24 mouse cellular contexts compared by ENCODE assay signal in genomic region chr7:66923595-66923994, GRCm38 (mm10).
DNase-seq lines count a peak whose midpoint lies in the region; ATAC-seq and TF ChIP-seq lines count a peak whose summit lies in the region.
"Had no signal": no experiment of that assay in that cellular context is flagged by ENCODE, and none has a peak within 500 bp of the region (broad histone marks: within the 10 kb centered on the region; RNA-seq: fewer than 3 reads in every experiment).

No protein-coding gene starts in this region.

- 87% methylated on average over 3 of the region's 3 CpGs for WGBS in lung, embryonic 14.5 days
- 68% methylated on average over 3 of the region's 3 CpGs for WGBS in lung, embryonic 16.5 days
- 83% methylated on average over 3 of the region's 3 CpGs for WGBS in lung, adult 2 months

- H3K4me1 ChIP-seq in lung, embryonic 14.5 days (ENCODE audit: insufficient read depth) = peaks cover 2% of the 10 kb centered on the region; the same call in 1 of the 2 replicates
- H3K4me1 ChIP-seq in lung, embryonic 16.5 days (replicated peaks; ENCODE audit: control insufficient read depth, insufficient read depth, low read length) = peaks cover 10% of the 10 kb centered on the region
- H3K4me1 ChIP-seq in lung, adult 2 months (ENCODE audit: control insufficient read depth, insufficient read depth, low read length) = peaks cover 4% of the 10 kb centered on the region; the same call in 1 of the 2 replicates
- H3K4me1 ChIP-seq: embryonic facial prominence, embryonic 10.5 days; embryonic facial prominence, embryonic 12.5 days; forebrain, embryonic 13.5 days had no signal

- peak; percentile 39 for DNase-seq in heart, adult 11 months
- no peak for DNase-seq in heart, adult 8-10 months (ENCODE audit: low spot score)
- DNase-seq in lung, embryonic 14.5 days = peak; percentile 42
- DNase-seq in lung, adult 18-20 months = no peak
- no peak for DNase-seq in lung, adult 2 months
- peak; percentile 50 for DNase-seq in lung, postnatal 10 days
- no peak for DNase-seq in lung, postnatal 36 days
- DNase-seq: adrenal gland, adult 8-10 months; adrenal gland, postnatal 14 days; adrenal gland, postnatal 36 days; B cell, adult 2 months; cerebellum, adult 11-12 months; cerebellum, adult 2 months; cerebellum, adult 9-10 months; cerebellum, postnatal 10 days; cerebellum, postnatal 25 days had no signal

- no peak for TF ChIP-seq POLR2A in lung, adult 2 months (IDR thresholded peaks at IDR 0.05; ENCODE audit: borderline replicate concordance, extremely low read depth, low read depth, low read length)

- ATAC-seq in lung, embryonic 14.5 days (ENCODE audit: insufficient read depth) = peak; percentile 33; the same call in 1 of the 2 replicates
- peak; percentile 70 for ATAC-seq in lung, embryonic 16.5 days (ENCODE audit: low read depth)
- ATAC-seq: activated CD4-positive, CD25-positive, alpha-beta regulatory T cell, adult 4 months; CD4-positive, CD25-positive, alpha-beta regulatory T cell, adult 4 months; forebrain, embryonic 13.5 days; Patski had no signal

- H3K36me3 ChIP-seq in lung, embryonic 14.5 days (ENCODE audit: insufficient read depth) = no peaks in the 10 kb centered on the region
- 0 out of 2 replicates have a peak, but pooled peaks cover 4% of the 10 kb centered on the region for H3K36me3 ChIP-seq in lung, embryonic 16.5 days (ENCODE audit: control insufficient read depth, insufficient read depth, low read length)
- H3K36me3 ChIP-seq: embryonic facial prominence, embryonic 10.5 days; embryonic facial prominence, embryonic 12.5 days; G1E had no signal

- no peak for TF ChIP-seq CTCF in lung, embryonic 14.5 days (IDR thresholded peaks at IDR 0.05; ENCODE audit: low read depth)
- TF ChIP-seq CTCF in lung, adult 2 months (IDR thresholded peaks at IDR 0.05; ENCODE audit: insufficient read depth, low read length) = no peak

- H3K27me3 ChIP-seq in lung, embryonic 14.5 days (ENCODE audit: insufficient read depth, low read length) = no peaks in the 10 kb centered on the region
- H3K27me3 ChIP-seq in lung, embryonic 16.5 days (ENCODE audit: control insufficient read depth, insufficient read depth, low read depth, low read length) = no peaks in the 10 kb centered on the region
- H3K27me3 ChIP-seq: embryonic facial prominence, embryonic 12.5 days; forebrain, embryonic 13.5 days had no signal

- no peak overlapping the region for H3K4me3 ChIP-seq in lung, embryonic 14.5 days (ENCODE audit: low read depth, low read length)
- H3K4me3 ChIP-seq in lung, embryonic 16.5 days (ENCODE audit: low read length) = no peak overlapping the region
- H3K4me3 ChIP-seq in lung, adult 2 months (replicated peaks; ENCODE audit: extremely low read depth, low read depth, low read length) = no peak overlapping the region
- H3K4me3 ChIP-seq: embryonic facial prominence, embryonic 10.5 days; embryonic facial prominence, embryonic 12.5 days; forebrain, embryonic 13.5 days had no signal

- no peak overlapping the region for H3K4me2 ChIP-seq in lung, embryonic 14.5 days
- no peak overlapping the region for H3K4me2 ChIP-seq in lung, embryonic 16.5 days (ENCODE audit: low read depth, low read length)
- H3K4me2 ChIP-seq: embryonic facial prominence, embryonic 12.5 days; forebrain, embryonic 13.5 days had no signal

- no peaks in the 10 kb centered on the region for H3K9me3 ChIP-seq in lung, embryonic 14.5 days (ENCODE audit: low read depth, low read length)
- no peaks in the 10 kb centered on the region for H3K9me3 ChIP-seq in lung, embryonic 16.5 days (ENCODE audit: control insufficient read depth, low read length)
- H3K9me3 ChIP-seq: embryonic facial prominence, embryonic 10.5 days; embryonic facial prominence, embryonic 12.5 days; forebrain, embryonic 13.5 days had no signal

- no peak overlapping the region for H3K27ac ChIP-seq in lung, embryonic 14.5 days (ENCODE audit: low read depth)
- H3K27ac ChIP-seq in lung, embryonic 16.5 days (ENCODE audit: low read length) = peak overlapping the region; percentile 23; the same call in 1 of the 2 replicates
- H3K27ac ChIP-seq: embryonic facial prominence, embryonic 10.5 days; embryonic facial prominence, embryonic 12.5 days; forebrain, embryonic 13.5 days had no signal

- H3K9ac ChIP-seq in lung, embryonic 14.5 days = no peak overlapping the region
- no peak overlapping the region for H3K9ac ChIP-seq in lung, embryonic 16.5 days (ENCODE audit: low read length)
- H3K9ac ChIP-seq: embryonic facial prominence, embryonic 12.5 days; forebrain, embryonic 13.5 days had no signal

Comparison
In these comparisons a context has a peak if more than half of its experiments do, and no peak if none do; other contexts are left out.
1. DNase-seq: peak in heart, adult 11 months (single experiment), lung, embryonic 14.5 days (single experiment) and lung, postnatal 10 days (single experiment); none in heart, adult 8-10 months (single experiment), lung, adult 18-20 months (0 of 2), lung, adult 2 months (single experiment) and lung, postnatal 36 days (single experiment).